Comparison of ENCODE assay signal across 9 mouse cellular contexts in genomic region chr1:179506530-179507315, GRCm38 (mm10). TPM values are rescaled to one million over a fixed set of nuclear protein-coding genes. Genes with fewer than 3 reads are reported as not detected.
DNase-seq lines count a peak whose midpoint lies in the region; ATAC-seq and TF ChIP-seq lines count a peak whose summit lies in the region.
"Had no signal": no experiment of that assay in that cellular context is flagged by ENCODE, and none has a peak within 500 bp of the region (broad histone marks: within the 10 kb centered on the region; RNA-seq: fewer than 3 reads in every experiment).

No protein-coding gene starts in this region.

- H3K4me1 ChIP-seq in liver, postnatal 0 days (ENCODE audit: insufficient read depth), result no peaks in the 10 kb centered on the region
- H3K4me1 ChIP-seq: limb, embryonic 15.5 days had no signal

- no peak overlapping the region for H3K27ac ChIP-seq in gastrocnemius, adult 2 months
- H3K27ac ChIP-seq in liver, postnatal 0 days (ENCODE audit: low read depth), result no peak overlapping the region
- H3K27ac ChIP-seq: limb, embryonic 15.5 days had no signal

- H3K9me3 ChIP-seq in liver, postnatal 0 days (ENCODE audit: low read length), result no peaks in the 10 kb centered on the region
- H3K9me3 ChIP-seq: limb, embryonic 15.5 days had no signal

- WGBS in liver, postnatal 0 days (ENCODE audit: insufficient replicate concordance), result 66% methylated on average over 9 of the region's 9 CpGs

- peak; percentile 37 for DNase-seq in gastrocnemius, adult 2 months
- DNase-seq in gastrocnemius, adult 8-10 months (ENCODE audit: low spot score in 2 of 2), result no peak
- DNase-seq in urinary bladder, postnatal 14 days (ENCODE audit: low spot score), result peak; percentile 12
- DNase-seq in urinary bladder, adult 18-20 months (ENCODE audit: low spot score in 2 of 2), result no peak
- DNase-seq in embryo, embryonic 10 days (ENCODE audit: low spot score), result peak; percentile 56
- DNase-seq in liver, postnatal 0 days, result peak; percentile 48
- DNase-seq in thymus, postnatal 4 days, result peak; percentile 62
- DNase-seq in gastrocnemius, postnatal 25 days, result no peak

- H3K27me3 ChIP-seq in liver, postnatal 0 days (ENCODE audit: insufficient read depth, low read length), result no peaks in the 10 kb centered on the region
- H3K27me3 ChIP-seq: limb, embryonic 15.5 days had no signal

- TF ChIP-seq EP300 in liver, postnatal 0 days (IDR thresholded peaks at IDR 0.05; ENCODE audit: low read depth), result no peak

- TF ChIP-seq CTCF in gastrocnemius, adult 2 months (IDR thresholded peaks at IDR 0.05), result peak; percentile 82
- peak; percentile 77 for TF ChIP-seq CTCF in liver, postnatal 0 days (IDR thresholded peaks at IDR 0.05; ENCODE audit: low read depth)

- no peak overlapping the region for H3K4me3 ChIP-seq in gastrocnemius, adult 2 months
- no peak overlapping the region for H3K4me3 ChIP-seq in liver, postnatal 0 days (ENCODE audit: low read depth, low read length)
- H3K4me3 ChIP-seq: limb, embryonic 15.5 days had no signal

- ATAC-seq in liver, postnatal 0 days, result 0 out of 2 replicates have a peak, but pooled peaks have one; percentile 25

- intact Hi-C loops in gastrocnemius, adult 2 months (cut with DNase I), result loop anchor here (2.0 to 5.0 kb wide), 3 partner anchors 36 to 231 kb away; no protein-coding TSS in a partner anchor

- H3K9ac ChIP-seq in liver, postnatal 0 days (replicated peaks), result no peak overlapping the region
- H3K9ac ChIP-seq: limb, embryonic 15.5 days had no signal

- H3K36me3 ChIP-seq in liver, postnatal 0 days (replicated peaks; ENCODE audit: insufficient read depth, low read length), result no peaks in the 10 kb centered on the region
- H3K36me3 ChIP-seq: limb, embryonic 15.5 days had no signal

- H3K4me2 ChIP-seq in liver, postnatal 0 days (ENCODE audit: low read depth, low read length), result no peak overlapping the region
- H3K4me2 ChIP-seq: limb, embryonic 15.5 days had no signal

RNA-seq across cellular contexts. Expression of gene Smyd3, which starts 11.1 kb away (rescaled TPM):
- 1 to 10 TPM; 5.1 to 5.8 TPM for total RNA-seq in gastrocnemius, adult 2 months (2021)
- 1 to 10 TPM; 5.3 to 7.3 (median 6.5) TPM for total RNA-seq in gastrocnemius, adult 8-10 months (2022)
- polyA plus RNA-seq in liver, postnatal 0 days (2015; fragmentation: Nextera tagmentation; extraction: Ambion mirVana), result 5.0 and 5.1 TPM in 2 replicates
- 1 to 10 TPM; 4.1 to 4.6 TPM for total RNA-seq in gastrocnemius, postnatal 25 days (2021)

RNA-seq across cellular contexts. Expression of gene Tfb2m, which starts 39.3 kb away (rescaled TPM):
- 10 to 100 TPM; 39.8 to 41.5 TPM for total RNA-seq in gastrocnemius, adult 2 months (2021)
- 10 to 100 TPM; 43.9 to 55.9 (median 46.5) TPM for total RNA-seq in gastrocnemius, adult 8-10 months (2022)
- 16.3 and 17.6 TPM in 2 replicates for polyA plus RNA-seq in liver, postnatal 0 days (2015; fragmentation: Nextera tagmentation; extraction: Ambion mirVana)
- 10 to 100 TPM; 31.0 to 36.5 TPM for total RNA-seq in gastrocnemius, postnatal 25 days (2021)

RNA-seq across cellular contexts. Expression of gene Cnst, which starts 39.4 kb away (rescaled TPM):
- total RNA-seq in gastrocnemius, adult 2 months (2021), result 10 to 100 TPM; 34.7 to 40.0 TPM
- 10 to 100 TPM; 29.5 to 38.6 (median 33.9) TPM for total RNA-seq in gastrocnemius, adult 8-10 months (2022)
- polyA plus RNA-seq in liver, postnatal 0 days (2015; fragmentation: Nextera tagmentation; extraction: Ambion mirVana), result 5.0 and 5.8 TPM in 2 replicates
- 10 to 100 TPM; 19.9 to 26.2 TPM for total RNA-seq in gastrocnemius, postnatal 25 days (2021)

Comparison
In these comparisons a context has a peak if more than half of its experiments do, and no peak if none do; other contexts are left out.
1. DNase-seq: peak in gastrocnemius, adult 2 months (single experiment), urinary bladder, postnatal 14 days (single experiment), embryo, embryonic 10 days (single experiment), liver, postnatal 0 days (single experiment) and thymus, postnatal 4 days (single experiment); none in gastrocnemius, adult 8-10 months (0 of 2), urinary bladder, adult 18-20 months (0 of 2) and gastrocnemius, postnatal 25 days (single experiment).